Mouse (Mus musculus) retina, postnatal 7 days (tissue): ENCODE data around the gene Eddm3b.
"Not testable (repeated sequence)": the region's sequence is repeated elsewhere in the genome, so short reads cannot be mapped to it uniquely, and the experiment has no call there.

Experiments used
- DNase-seq: peaks from one replicate; pipeline ENCODE4 v3.0.0-alpha.2; 2012; ENCODE audit warnings: low read depth, low spot score

Gene Eddm3b

DNA sequence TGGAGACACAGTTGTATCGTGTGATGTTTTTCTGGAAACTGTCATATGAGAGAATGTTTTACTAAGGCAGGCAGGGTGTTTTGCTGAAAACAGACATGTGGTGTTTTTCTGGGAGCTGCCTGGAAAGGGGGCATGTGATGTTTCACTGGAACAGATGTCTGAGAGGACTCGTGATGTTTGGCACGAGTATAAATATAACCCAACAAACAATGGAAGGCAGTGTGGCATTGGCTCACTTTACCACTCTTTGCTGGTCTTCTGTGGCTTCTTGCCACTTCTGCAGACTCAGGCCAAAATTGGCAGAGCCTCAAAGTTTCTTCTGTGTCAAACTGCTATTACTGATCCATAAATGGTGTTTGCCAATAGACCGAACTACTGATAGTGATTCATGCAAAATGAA, 29.1 kb downstream of the Eddm3b start:
- DNase-seq = no peak

DNA sequence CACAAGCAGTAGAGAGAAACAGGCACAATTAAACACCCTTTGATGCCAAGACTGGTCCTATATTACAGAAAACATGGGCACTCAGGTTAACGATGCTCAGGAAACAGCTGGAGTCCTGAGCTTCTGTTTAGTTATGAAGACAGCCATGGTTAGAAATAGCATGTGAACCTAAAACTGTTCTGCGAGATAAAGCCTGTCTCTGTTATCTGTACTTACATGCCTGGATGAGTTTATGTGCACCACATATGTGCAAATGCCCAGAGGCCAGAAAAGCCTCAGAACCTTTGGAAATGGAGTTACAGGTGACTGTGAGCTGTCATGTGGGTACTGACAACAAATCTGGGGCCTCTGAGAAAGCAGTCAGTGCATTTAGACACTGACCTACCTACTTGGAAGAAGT, 29.7 kb downstream of the Eddm3b start:
- no peak for DNase-seq

DNA sequence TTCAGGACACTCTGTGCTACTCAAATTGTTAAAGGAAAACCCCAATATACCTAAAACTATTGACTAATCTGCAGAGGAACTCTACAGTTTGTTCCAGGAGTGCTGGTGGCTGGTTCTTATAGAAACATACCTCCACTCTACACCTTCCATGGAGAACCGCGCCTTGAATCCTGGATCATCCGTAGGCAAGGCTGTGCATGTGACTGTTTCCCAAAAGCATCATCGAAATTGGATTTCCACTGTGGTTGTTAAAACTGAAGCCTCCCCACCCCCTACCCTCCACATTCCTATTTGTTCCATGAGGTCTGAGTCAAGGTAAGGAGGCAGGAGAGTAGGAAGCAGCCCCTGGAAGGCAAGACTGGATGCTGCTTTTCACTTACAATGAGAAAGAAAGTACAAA, 30.2 kb downstream of the Eddm3b start:
- no peak for DNase-seq

GRCm38 (mm10) chr14:51145521-51145920, 31.3 kb downstream of the Eddm3b start:
- DNase-seq = no peak

DNA sequence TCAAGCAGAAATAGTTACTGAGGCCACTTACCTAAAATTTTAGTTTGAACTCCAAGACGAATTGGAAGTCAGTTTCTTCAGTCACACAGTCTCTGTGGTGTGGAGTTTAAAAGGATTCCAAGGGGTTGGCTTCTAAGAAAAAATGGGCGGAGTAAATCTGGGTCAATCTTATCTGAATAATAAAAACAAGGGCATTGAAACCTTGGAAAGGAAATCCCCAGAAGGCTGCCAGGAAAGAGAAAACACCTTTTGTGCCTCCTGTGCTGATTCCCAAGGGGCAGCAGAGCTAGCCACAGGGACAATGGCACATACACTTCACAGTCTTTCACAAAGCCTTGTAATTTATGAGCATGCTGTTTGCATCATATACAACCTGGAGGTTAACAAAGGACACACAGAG, 32.5 kb downstream of the Eddm3b start, which contains the start of gene Rnase1:
Rnase1 (minus strand) TSS at position 101 of the 400 bp plus-strand sequence.
- no peak for DNase-seq

- no peak for DNase-seq
Measured at GRCm38 (mm10) chr14:51148006-51148405, 33.8 kb downstream of the Eddm3b start.

- no peak for DNase-seq
Measured at GRCm38 (mm10) chr14:51149164-51149563, 34.9 kb downstream of the Eddm3b start.

GRCm38 (mm10) chr14:51150206-51150831, 36.1 kb downstream of the Eddm3b start:
- no peak for DNase-seq

DNA sequence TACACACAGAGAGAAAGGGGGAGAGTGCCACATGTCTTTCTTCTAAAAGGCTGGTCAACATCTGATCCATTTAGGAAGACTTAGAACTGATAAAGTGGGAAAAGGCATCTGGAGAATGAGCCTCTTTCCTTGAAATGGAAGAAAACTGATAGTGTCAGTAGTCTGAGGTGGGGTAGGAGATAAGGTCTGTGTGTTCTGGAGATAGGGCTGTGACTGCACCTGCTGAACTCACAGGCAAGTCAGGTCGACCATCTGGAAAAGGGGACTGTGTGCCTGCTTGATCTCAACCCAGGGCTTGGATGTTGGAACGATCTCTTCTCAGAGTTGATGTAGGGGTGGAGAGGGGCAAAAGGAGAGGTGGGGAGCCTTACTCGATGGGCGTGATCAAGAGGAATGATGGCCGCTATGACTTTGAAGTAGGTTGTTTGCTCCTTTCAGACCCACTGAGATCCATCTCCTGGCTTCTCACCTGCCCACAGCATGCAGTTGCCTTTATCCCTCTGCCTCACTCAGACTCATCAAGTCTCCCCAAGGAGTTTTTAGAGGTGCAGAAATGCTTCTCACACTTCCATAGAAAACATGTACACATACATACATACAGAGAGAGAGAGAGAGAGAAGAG, 38.1 kb downstream of the Eddm3b start:
- no peak for DNase-seq

DNA sequence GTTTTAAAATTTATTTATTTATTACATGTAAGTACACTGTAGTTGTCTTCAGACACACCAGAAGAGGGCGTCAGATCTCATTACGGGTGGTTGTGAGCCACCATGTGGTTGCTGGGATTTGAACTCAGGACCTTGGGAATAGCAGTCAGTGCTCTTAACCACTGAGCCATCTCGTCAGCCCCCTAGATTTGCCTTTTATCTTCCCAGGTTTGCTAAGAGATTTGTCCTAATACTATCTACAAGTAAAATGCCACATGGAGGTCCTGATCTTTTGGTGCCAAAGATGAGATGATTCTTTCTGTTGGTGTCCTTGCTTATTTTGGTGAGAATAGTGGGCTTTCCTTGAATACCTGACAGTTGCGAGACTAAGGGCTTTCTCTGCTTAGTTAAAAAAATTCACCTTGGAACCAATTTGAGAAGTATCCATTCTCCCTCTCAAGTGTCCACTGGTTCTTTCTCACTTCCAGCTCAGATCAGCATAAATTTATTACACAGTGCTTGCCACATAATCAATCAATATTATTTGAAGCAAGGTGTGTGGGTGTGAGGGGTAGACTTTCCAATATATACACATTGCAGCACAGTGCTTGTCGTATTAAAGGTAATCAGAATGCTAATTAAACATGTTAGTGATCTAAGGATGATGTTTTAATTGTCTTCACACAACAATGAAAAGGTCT, 42.0 kb downstream of the Eddm3b start:
- no peak for DNase-seq

GRCm38 (mm10) chr14:51156736-51157068, 42.5 kb downstream of the Eddm3b start:
- no peak for DNase-seq

GRCm38 (mm10) chr14:51157072-51157471, 42.8 kb downstream of the Eddm3b start:
- DNase-seq = no peak

DNA sequence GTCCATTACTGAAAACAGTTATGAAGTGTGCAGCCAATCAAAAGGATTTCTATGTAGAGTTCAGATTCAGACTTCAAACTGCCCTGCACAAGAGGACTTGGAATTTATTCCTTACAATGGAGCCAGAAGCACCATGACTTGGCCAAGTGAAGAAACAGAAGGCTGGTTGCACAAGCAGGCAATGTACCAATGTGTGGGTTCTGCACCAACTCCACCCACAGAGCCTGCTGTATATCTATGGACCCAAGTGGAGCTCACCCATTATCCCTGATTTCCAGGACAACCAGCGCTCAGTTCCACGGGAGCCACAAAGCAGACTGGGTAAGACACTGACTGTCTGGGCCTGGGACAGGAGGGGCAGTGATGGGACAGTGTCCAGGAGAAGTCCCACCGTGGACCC, 47.8 kb downstream of the Eddm3b start, which contains the start of gene Rnase2b:
Rnase2b (plus strand) TSS at position 285 of the 400 bp plus-strand sequence.
- not testable (repeated sequence) for DNase-seq

GRCm38 (mm10) chr14:51163323-51163722, 49.1 kb downstream of the Eddm3b start:
- DNase-seq = not testable (repeated sequence)

DNA sequence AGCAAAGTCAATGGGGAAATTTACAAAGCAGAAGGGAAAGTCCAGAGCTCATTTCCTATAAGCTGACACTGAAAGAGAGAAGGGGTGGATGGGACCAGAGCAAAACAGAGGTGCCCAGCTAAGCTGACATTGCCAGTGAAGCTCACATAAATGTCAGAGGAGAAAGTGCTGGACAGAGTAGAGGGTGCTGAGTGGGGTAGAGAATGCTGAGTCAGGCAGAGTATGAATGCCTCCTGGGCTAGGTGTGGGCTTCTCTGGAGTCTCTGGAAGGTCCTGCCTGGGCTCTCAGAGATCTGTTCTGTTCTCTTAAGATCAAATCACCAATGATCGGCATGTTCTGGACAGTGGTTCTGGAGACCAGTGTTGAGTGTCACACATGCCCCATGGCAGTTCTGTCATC, 51.2 kb downstream of the Eddm3b start:
- no peak for DNase-seq

- DNase-seq = no peak
Measured at GRCm38 (mm10) chr14:51166068-51166467, 51.8 kb downstream of the Eddm3b start.
